Mouse (Mus musculus) cerebellum, adult 9-11 months (tissue): ENCODE data around the gene Taar1.

Experiments used
- DNase-seq: peaks from one replicate; pipeline ENCODE4 v3.0.0; 2022

The Taar1 gene

DNA sequence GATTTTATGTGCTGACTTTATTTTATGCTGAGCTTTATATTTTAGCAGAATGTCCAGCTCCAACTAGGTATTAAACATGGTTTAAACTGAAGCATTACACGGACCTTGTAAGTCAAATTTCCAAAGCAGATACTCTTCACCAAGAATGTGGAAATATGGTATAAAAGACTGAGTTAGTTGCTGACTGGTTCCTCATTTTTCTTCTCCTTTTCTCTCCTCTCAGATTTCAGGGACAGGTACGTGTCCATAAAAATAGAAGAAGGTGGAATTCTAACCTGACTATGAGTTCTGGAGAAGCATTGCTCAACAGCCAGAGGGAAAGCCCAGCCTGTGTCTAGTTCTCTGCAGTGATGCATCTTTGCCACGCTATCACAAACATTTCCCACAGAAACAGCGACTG lies at the start of gene Taar1:
Gene Taar1, plus strand, starts transcription at position 301 of the 400 bp plus-strand sequence.
- no peak for DNase-seq

DNA sequence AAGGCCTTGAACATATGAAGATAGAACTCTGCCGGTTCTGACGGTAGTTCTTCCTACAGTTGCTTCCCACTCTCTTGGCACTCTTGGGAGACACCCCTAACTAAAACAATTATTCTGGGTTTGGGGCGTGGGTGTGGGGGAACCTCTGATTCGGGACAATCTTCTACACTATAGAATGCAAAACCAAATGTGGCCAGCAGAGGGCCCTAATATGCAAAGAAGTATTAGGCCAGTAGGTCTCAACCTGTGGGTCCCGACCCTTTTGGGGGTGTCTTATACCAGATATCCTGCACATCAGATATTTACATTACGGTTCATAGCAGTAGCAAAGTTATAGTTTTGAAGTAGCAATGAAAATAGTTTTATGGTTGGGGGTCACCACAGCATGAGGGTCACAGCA lies 39.5 kb upstream of the Taar1 start:
- no peak for DNase-seq

DNA sequence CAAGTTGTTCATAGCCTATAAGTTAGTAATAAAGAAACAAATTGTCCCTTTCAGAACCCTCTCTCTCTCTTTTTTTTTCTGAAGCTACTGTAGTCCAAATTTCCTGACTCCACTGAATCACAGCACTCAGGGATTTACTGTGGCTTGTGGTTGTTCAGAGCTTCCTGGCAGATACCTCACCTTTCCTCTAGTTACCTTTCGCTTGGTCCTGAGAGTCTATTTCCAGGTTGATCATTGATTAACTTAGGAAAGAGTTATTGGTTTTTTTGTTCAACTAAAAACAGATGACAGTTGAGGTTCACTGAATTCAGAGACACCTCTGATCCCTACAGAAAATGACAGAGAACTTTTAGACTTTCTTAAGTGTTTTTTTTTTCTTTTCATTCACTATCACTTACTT lies 35.2 kb upstream of the Taar1 start:
- no peak for DNase-seq

DNA sequence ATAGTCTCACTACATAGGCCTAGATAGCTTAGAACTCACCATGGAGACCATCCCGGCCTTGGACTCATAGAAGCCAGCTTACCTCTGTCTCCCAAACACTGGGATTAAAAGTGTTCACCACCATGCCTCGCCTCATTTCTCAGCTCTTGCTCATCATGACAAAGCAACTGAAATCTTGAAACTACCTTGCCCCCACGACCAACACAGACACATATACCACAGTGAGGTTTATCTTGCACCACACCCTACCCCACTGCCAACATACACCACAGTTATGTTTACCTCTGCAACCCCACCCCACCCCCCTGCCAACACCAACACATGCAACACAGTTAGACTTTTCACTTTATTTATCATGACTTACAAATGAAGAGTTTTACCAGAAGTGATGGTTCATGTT lies 34.1 kb upstream of the Taar1 start:
- no peak for DNase-seq

DNA sequence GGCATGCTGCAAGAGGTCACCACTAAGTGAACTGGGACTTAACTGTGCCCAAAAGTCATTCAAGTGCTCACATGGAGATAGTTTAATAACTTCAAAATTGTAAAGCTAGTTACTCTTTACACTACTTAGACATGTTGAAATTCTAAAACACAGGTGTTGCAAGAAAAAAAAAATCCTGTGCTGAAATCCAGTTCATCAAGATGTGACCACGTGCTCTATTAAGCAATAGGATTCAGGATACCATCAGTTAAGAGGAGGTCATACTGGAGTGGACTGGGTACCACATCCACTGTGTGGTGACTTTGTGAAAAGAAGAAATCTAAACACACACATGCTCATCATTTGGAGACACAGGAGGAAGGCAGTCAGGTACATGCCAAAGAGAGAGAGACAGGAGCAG lies 27.2 kb upstream of the Taar1 start:
- no peak for DNase-seq

DNA sequence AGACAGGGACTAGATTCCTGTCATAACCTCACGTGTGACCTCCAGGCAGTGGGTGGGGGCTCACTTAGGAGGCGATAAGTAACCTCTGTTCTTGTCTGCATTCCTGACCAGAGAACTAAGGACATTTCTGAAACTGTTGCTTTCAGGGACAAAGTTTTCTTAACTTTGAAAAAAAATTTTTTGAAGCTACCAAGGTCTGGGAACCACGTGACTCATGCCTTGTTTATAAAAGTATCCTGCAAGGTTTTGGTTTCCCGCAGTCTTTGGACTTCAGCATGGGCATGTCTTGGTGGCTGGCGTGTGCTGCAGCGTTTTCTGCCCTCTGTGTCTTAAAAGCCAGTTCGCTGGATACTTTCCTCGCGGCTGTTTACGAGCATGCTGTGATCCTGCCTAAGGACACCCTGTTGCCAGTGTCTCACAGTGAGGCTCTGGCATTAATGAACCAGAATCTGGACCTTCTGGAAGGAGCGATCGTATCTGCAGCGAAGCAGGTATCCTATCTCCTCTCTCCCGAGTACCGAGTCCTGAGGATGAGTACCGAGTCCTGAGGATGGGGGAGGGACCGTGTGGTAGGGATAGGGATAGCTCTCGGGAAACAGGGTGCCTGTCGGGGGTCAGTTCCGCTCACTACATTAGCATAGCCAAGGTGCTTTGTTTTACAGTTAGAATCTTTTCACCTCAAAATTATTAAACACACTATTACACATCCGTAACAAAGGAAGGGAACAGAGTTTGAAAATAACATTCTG lies 25.4 kb upstream of the Taar1 start, which contains the start of gene Vnn1:
Gene Vnn1, plus strand, starts transcription at position 88 of the 749 bp plus-strand sequence.
- DNase-seq = no peak

DNA sequence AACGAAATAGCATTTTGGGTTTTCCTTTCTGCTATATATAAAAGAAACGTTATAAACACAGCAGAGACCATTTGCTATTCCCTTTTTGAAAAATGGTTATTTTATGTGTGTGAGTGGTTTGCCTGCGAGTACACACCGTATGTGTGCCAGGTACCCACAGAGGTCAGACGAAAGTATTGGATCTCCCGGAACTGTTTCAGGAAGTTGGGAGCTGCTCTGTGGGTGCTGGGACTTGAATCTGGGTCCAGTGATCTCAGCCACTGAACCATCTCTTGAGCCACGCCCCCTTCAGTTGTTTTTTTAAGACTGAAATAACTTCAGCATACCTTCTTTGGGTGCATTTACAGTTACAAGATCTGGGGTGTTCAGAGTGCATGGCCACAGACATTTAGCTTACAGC lies 24.8 kb upstream of the Taar1 start:
- no peak for DNase-seq

DNA sequence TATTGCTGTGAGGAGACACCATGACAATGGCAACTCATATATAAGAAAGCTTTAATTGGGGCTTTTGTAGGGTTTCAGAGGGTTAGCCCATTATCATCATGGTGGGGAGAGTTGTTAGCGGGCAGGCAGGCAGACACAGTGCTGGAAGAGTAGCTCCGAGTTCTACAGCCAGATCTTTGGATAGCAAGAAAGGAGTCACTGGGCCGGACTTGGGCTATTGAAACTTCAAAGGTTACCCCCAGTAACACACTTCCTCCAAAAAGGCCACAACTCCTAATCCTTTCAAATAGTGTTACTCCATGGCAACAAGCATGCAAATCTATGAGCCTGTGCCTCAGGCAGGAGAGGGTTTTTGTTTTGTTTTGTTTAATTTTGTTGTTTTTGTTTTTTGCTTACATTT lies 19.0 kb upstream of the Taar1 start:
- no peak for DNase-seq

DNA sequence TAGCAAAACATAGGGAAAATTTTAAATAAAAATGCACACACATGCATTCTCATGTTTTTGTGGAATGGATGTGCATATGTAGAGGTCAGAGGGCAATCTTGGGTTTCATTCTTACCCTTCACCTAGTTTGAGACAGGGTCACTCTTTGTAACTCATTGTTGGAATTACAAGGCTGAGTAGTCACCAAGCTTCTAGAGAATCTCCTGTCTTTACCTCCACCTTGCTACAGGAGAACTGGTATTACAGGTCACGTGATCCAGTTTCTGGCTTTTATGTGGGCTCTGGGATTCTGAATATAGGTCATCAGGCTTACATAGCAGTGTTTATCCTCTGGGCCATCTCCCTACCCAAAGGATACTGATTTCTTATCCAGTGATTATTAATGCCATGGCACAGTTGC lies 14.5 kb upstream of the Taar1 start:
- no peak for DNase-seq

DNA sequence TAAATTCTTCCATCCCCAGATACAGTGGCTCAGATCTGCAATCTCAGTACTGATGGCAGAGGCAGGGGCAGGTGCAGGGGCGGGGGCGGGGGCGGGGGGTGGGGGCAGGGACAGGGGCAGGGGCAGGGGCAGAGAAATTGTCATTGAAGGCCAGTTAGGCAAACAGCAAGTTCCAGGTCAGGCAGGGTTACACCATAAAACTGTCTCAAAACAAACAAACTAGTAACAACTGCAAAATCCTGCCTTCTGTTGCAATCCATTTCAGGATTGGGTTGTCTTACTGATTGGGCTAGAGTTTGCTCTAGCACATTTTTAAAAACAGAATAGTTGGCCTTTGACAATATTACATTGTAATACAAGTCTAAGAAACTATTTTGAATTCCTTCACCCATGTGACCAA lies 2.3 kb downstream of the Taar1 start:
- DNase-seq = no peak

DNA sequence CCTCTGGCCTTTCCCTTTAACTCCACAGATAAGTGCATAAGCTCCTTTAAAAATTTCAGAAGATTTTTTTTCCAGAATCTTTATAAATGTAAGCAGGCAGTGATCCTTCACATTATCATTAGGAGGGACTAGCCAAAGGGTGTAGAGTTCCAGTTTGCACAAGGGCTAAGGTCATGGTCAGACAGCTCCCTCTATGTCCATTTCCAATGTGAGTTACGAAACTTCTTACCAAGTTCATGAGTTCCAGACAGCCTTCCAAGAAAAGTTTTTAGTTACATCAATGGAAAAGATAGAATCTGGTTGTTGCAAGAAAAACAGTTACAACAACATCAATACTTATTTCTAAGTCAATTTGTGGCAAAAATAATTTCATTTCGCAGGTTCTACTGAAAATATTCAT lies 3.8 kb downstream of the Taar1 start:
- DNase-seq = no peak

DNA sequence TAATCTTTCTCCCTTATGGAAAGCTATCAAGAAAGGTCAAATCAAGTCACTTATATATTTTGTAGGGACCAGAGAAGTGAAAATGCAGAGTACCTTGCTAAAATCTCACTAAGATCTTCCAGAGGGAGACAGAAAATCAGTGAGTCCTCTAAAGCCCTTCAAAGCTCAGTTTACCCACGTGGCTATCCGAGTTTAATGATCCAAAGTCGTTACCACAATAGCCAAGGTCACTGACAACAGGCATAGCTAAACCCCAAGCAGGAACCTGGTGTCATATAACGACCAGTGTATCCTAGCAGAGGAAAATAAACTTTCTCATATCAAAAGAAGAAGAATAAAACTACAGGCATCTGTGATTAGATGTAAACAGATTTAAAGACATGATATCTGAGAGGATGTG lies 17.5 kb downstream of the Taar1 start:
- no peak for DNase-seq

DNA sequence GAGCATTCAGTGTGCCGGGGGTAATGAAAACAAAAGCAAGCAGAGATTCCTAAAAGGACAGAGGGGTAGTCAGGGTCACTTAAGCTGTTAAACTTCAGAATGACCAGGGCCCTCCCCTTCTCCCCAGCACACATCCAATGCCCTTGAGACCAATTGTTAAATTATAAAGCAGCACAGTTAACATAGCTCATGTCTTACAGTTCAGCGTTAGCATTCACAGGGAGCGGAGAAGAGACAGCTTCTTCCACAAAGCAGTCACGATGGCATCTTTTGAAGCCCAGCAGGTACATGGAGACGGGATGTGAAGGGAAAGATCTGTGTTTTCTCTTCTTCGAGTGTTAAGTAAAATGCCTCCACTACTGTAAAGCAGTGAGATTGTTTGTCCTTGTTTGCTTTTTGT lies 18.2 kb downstream of the Taar1 start, which contains the start of gene Taar2:
Gene Taar2, plus strand, starts transcription at position 261 of the 400 bp plus-strand sequence.
- DNase-seq = no peak

DNA sequence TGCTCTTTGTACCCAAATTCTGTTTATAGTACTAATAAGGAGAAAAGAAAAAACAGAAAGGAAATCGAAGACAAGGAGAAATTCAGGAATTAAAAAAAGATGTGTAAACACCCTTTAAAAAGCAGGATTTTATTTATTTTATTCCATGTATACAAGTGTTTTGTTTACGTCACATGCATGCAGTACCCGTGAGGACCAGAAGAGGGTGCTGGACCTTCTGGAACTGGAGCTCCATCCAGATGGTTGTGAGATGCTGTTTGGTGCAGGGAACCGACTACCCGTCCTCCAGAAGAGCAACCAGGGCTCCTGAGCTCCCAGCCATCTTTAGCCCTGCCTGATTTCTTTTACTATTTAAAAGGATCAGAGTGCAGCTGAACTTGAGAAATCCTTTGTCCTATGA lies 22.3 kb downstream of the Taar1 start:
- DNase-seq = no peak

DNA sequence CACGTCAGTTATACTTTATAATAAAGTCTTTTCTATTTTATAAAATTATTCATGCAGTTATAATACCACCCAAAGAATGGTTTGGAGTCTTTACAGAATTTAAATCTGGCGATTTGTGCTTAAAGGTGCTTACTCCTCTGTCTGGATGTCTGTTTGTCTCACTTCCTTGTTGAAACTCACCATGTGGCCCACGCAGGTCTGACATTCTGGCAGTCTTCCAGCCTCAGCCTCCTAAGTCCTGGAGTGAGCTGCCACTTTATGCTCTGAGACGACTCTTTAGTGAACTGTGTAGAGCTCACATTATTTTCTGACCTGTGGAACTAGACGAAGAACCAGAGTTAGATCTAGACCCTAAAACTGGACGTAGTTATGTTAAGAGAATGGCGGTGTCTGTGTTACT lies 27.9 kb downstream of the Taar1 start:
- no peak for DNase-seq

DNA sequence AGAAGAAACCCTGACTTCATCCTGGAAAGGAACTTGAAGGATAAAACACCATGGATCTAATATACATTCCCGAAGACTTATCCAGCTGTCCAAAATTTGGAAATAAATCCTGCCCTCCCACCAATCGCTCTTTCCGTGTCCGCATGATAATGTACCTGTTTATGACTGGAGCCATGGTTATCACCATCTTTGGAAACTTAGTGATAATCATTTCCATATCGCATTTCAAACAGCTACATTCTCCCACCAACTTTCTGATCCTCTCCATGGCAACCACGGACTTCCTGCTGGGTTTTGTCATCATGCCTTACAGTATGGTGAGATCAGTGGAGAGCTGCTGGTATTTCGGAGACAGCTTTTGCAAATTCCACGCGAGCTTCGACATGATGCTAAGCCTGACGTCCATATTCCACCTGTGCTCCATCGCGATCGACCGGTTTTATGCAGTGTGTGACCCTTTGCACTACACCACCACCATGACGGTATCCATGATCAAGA lies 29.4 kb downstream of the Taar1 start, which contains the start of gene Taar3:
Gene Taar3, plus strand, starts transcription at position 51 of the 498 bp plus-strand sequence.
- no peak for DNase-seq

DNA sequence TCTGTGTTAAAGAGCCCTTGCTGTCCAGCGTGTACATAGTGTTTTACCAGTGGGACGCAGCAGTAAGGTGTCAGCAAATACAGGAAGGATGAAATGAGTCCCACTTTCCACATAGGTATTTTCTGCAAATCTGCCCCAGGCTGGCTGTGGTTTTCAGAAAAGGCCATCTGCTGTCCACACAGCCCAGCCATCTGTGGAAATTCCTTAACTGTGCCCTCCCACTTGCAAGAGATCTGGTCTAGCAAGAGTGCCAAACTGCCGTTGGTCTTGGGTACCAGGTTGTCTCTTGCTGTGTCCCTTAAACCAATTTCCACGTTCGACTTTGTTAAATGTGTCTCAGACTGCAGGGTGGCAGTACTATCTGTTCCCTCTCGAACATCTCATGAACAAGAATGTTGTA lies 31.6 kb downstream of the Taar1 start:
- peak; percentile 75 for DNase-seq

DNA sequence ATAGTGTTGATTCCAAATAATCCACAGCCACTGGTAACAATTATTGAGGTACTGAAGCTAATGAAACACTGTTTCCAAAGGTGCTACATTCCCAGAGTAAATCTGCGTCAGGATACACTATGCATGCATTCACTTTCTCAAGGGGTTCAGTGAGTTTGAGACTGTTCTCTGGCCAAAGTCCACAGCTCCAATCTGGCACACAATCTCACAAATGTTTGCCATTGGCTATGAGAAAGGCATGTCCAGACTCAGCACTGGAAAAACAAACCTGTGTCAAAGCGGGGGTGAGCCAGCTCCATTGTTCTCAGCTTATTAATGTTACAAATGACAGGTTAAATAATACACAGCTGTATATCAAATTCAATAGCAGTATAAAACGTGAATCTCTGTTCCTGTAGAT lies 38.9 kb downstream of the Taar1 start:
- no peak for DNase-seq

DNA sequence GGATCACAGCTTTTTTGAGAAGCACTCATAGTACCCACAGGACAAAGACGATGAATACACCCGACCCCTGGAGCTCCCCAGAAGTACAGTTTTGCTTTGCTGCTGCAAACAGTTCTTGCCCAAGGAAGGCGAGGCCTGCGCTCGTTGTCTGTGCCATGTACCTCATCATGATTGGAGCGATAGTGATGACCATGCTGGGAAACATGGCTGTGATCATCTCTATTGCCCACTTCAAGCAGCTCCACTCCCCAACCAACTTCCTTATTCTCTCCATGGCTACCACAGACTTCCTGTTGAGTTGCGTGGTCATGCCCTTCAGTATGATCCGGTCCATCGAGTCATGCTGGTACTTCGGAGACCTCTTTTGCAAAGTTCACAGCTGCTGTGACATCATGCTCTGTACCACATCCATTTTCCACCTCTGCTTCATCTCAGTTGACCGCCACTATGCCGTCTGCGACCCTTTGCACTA lies 40.3 kb downstream of the Taar1 start, which contains the start of gene Taar4:
Gene Taar4, plus strand, starts transcription at position 51 of the 472 bp plus-strand sequence.
- no peak for DNase-seq

DNA sequence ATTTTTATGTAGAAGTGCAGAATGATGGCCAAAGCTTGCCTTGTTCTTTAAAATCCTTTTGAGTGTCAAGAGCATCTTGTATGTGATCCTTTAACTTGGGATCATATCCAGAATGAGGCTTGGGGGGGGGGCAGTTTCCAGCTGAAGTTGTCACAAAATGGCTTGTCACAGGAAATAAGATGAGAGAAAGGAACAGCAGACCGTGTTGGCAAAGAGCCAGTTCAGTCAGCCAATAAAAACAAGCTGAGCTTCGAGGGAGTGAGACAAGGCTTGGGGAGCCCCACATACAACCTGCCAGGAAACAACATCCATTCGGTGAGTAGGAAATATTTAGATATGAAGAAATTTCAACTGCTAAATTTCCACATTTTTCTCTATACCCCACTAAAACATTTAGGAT lies 43.3 kb downstream of the Taar1 start:
- no peak for DNase-seq

DNA sequence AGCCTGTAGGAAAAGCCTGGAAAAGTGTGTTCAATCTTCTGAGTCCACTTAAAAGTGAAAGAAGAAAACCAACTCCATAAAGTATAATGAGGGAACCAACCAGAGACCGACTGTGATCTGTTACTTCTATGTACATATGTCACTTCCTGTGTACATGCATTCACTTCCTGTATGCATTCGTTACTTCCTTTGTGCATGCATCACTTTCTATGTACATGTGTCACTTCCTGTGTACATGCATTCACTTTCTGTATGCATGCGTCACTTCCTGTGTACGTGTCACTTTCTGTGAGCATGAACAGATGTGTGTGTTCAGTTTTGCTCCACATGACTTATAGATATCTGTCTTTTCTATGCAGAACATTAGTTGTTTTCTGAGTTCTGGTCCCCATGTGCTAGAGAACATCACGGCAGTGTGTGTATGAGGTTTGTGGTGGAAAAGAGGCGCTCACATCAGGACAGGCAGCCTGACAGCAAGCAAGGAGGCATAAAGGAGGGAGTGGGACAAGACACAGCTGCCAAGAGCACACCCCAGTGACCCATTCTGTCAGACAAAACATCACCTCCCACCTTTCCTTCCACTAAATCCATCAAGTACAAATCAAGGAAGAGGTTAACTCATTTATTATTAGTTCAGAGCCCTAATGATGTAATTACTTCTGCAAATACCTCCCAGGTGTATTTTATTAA lies 44.9 kb downstream of the Taar1 start:
- no peak for DNase-seq

DNA sequence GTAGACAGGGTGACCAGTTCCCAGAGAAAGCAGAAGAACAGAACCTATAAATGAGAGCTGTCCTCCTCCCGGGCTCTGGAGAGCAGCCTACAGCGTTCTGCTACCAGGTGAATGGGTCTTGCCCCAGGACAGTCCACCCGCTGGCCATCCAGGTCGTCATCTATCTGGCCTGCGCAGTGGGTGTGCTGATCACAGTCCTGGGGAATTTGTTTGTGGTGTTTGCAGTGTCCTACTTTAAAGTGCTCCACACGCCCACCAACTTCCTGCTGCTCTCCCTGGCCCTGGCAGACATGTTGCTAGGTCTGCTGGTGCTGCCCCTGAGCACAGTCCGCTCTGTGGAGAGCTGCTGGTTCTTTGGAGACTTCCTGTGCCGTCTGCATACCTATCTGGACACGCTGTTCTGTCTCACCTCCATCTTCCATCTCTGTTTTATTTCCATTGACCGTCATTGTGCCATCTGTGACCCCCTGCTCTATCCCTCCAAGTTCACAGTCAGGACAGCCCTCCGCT lies 50.6 kb downstream of the Taar1 start, which contains the start of gene Taar5:
Gene Taar5, plus strand, starts transcription at position 51 of the 510 bp plus-strand sequence.
- DNase-seq = no peak
